In the genomic region with DNA sequence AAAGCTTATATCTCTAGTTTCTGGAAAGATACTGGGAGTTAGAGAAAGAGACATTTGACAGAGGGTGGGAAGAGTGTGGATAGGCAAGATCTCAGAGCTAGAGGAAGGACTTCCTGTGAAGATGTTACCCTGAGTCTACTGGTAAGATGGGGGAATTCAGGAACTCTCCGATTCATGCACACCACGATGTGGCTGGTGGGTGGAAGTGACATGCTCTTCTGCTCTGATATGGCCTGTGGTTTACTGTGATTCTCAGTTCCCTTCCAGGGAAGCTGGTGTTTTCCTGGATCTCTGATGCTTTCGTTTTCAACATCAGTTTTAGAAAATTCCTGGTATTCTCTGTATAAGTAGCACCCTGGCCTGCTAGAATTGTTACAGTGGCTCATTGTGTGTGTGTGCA, we compare ENCODE assay signal across 17 mouse cellular contexts.
"Had no signal": no experiment of that assay in that cellular context is flagged by ENCODE, and none has a peak within 500 bp of the region (broad histone marks: within the 10 kb centered on the region; RNA-seq: fewer than 3 reads in every experiment).

No protein-coding gene starts in this region.

- H3K9me3 ChIP-seq: liver, embryonic 15.5 days; lung, embryonic 15.5 days; megakaryocyte, embryonic 14.5 days; midbrain, embryonic 13.5 days; midbrain, embryonic 15.5 days; neural tube, embryonic 12.5 days had no signal

- H3K27ac ChIP-seq: liver, embryonic 15.5 days; lung, embryonic 15.5 days; macrophage; midbrain, embryonic 13.5 days; midbrain, embryonic 15.5 days; neural tube, embryonic 12.5 days had no signal

- DNase-seq: liver, postnatal 0 days; lung, adult 2 months; lung, postnatal 14 days; lung, postnatal 36 days; right cerebral cortex, postnatal 14 days; thymus, adult 18-20 months; thymus, postnatal 14 days; thymus, postnatal 36 days had no signal

- H3K27me3 ChIP-seq: liver, embryonic 15.5 days; lung, embryonic 15.5 days; midbrain, embryonic 13.5 days; midbrain, embryonic 15.5 days; neural tube, embryonic 12.5 days had no signal

- H3K9ac ChIP-seq: liver, embryonic 15.5 days; liver, postnatal 0 days; lung, embryonic 15.5 days; midbrain, embryonic 13.5 days; midbrain, embryonic 15.5 days; neural tube, embryonic 12.5 days had no signal

- ATAC-seq: liver, postnatal 0 days; lung, postnatal 0 days; midbrain, embryonic 13.5 days; midbrain, embryonic 15.5 days had no signal

- H3K36me3 ChIP-seq: liver, embryonic 15.5 days; lung, embryonic 15.5 days; midbrain, embryonic 13.5 days; midbrain, embryonic 15.5 days; neural tube, embryonic 12.5 days had no signal

- H3K4me2 ChIP-seq: liver, embryonic 15.5 days; lung, embryonic 15.5 days; midbrain, embryonic 11.5 days; midbrain, embryonic 13.5 days; midbrain, embryonic 15.5 days; neural tube, embryonic 12.5 days had no signal

- H3K4me1 ChIP-seq: liver, embryonic 15.5 days; lung, embryonic 15.5 days; midbrain, embryonic 13.5 days; midbrain, embryonic 15.5 days; neural tube, embryonic 12.5 days had no signal

- H3K4me3 ChIP-seq: liver, embryonic 15.5 days; lung, embryonic 15.5 days; megakaryocyte, embryonic 14.5 days; midbrain, embryonic 13.5 days; midbrain, embryonic 15.5 days; neural tube, embryonic 12.5 days had no signal
